Mouse (Mus musculus) gastrocnemius, postnatal 14 days (tissue): ENCODE measurements at regions not wholly inside any gene's neighbourhood (a gene's known extent, or its start where the extent isn't known, plus 50 kb on each side); places are given as distances from the start of the nearest gene placed in this dataset.

ENCODE experiments used
- DNase-seq: peaks from one replicate; pipeline ENCODE4 v3.0.0; 2021; ENCODE audit warnings: mixed read lengths
- intact Hi-C: fragments of 180-260 bp; cut with DNase I; formaldehyde crosslinking; loops from one replicate; pipeline ENCODE4 v1.15.1; 2025; ENCODE audit warnings: low total_unique reads

- DNase-seq: no peak
- intact Hi-C loops: no loop called here
Observed at GRCm38 (mm10) chr1:183806864-183807730, 206.0 kb upstream of the Dusp10 start.

- intact Hi-C loops: no loop called here
- no peak for DNase-seq
Observed at GRCm38 (mm10) chr1:183808168-183808567, 204.9 kb upstream of the Dusp10 start.

- intact Hi-C loops: no loop called here
- no peak for DNase-seq
Observed at GRCm38 (mm10) chr1:183820555-183820954, 192.5 kb upstream of the Dusp10 start.

GRCm38 (mm10) chr1:183826300-183826699 lies 186.8 kb upstream of the Dusp10 start:
- intact Hi-C loops: no loop called here
- DNase-seq: no peak

GRCm38 (mm10) chr1:183845135-183845534 lies 168.0 kb upstream of the Dusp10 start:
- intact Hi-C loops: no loop called here
- DNase-seq: no peak

- peak; percentile 16 for DNase-seq
- intact Hi-C loops: no loop called here
Observed at GRCm38 (mm10) chr1:183853956-183854613, 159.0 kb upstream of the Dusp10 start.

- intact Hi-C loops: no loop called here
- DNase-seq: no peak
Observed at GRCm38 (mm10) chr1:183865111-183865510, 148.0 kb upstream of the Dusp10 start.

GRCm38 (mm10) chr1:183865586-183865985 lies 147.5 kb upstream of the Dusp10 start:
- intact Hi-C loops: no loop called here
- no peak for DNase-seq

- intact Hi-C loops: no loop called here
- no peak for DNase-seq
Observed at GRCm38 (mm10) chr1:183868965-183869364, 144.1 kb upstream of the Dusp10 start.

- no peak for DNase-seq
- intact Hi-C loops: no loop called here
Observed at GRCm38 (mm10) chr1:183895936-183896335, 117.2 kb upstream of the Dusp10 start.

GRCm38 (mm10) chr1:183898091-183898490 lies 115.0 kb upstream of the Dusp10 start:
- no peak for DNase-seq
- intact Hi-C loops: no loop called here

- DNase-seq: no peak
- intact Hi-C loops: no loop called here
Observed at GRCm38 (mm10) chr1:183904564-183904963, 108.5 kb upstream of the Dusp10 start.

GRCm38 (mm10) chr1:183905345-183906142 lies 107.6 kb upstream of the Dusp10 start:
- peak; percentile 86 for DNase-seq
- intact Hi-C loops: no loop called here

GRCm38 (mm10) chr1:183917656-183918055 lies 95.4 kb upstream of the Dusp10 start:
- intact Hi-C loops: no loop called here
- no peak for DNase-seq

GRCm38 (mm10) chr1:183921262-183921661 lies 91.8 kb upstream of the Dusp10 start:
- intact Hi-C loops: no loop called here

GRCm38 (mm10) chr1:183928539-183928938 lies 84.6 kb upstream of the Dusp10 start:
- no peak for DNase-seq
- intact Hi-C loops: no loop called here

More at GRCm38 (mm10) chr1:183921262-183921661, 91.8 kb upstream of the Dusp10 start:
- DNase-seq: no peak

GRCm38 (mm10) chr1:183930363-183930982 lies 82.6 kb upstream of the Dusp10 start:
- intact Hi-C loops: no loop called here
- peak; percentile 41 for DNase-seq

GRCm38 (mm10) chr1:183931141-183931540 lies 82.0 kb upstream of the Dusp10 start:
- no peak for DNase-seq
- intact Hi-C loops: no loop called here

- intact Hi-C loops: no loop called here
- no peak for DNase-seq
Observed at GRCm38 (mm10) chr1:183933845-183934244, 79.3 kb upstream of the Dusp10 start.

GRCm38 (mm10) chr1:183937166-183937565 lies 75.9 kb upstream of the Dusp10 start:
- intact Hi-C loops: no loop called here
- no peak for DNase-seq
